ENCODE assay signal across 7 mouse cellular contexts in the genomic region with DNA sequence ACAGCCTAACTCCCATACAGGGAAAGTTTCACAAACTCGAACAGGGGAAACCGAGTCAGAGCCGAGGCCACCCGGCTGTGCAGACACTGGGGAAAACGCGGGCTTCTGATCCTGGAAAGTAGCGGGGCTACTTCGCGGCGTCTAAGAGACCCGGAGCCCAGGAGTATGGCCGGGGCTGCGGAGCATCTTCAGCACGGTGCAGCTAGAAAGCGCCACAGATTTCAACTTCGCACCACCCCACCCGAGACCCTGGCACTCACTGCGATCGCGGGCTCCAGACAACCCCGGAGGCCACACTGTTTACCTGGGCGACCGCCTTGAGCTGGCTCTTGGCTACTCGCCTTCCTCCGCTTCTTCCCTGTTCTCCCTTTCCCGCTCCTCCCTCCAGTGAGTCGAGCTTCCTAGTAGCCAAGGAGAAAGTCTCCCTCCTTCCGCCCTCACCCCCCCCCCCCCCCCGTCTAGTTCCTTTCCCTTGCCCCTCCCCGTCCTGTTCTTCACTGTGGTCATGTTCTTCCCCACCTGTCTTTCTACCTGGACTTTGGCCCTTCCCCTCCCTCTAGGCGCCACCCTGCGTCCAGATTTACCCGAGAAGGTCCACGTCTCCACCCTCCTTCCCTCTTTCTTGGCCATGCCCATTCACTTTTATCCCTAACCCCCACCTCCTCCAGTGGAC. TPM values are rescaled to one million over a fixed set of nuclear protein-coding genes. Genes with fewer than 3 reads are reported as not detected.
DNase-seq lines count a peak whose midpoint lies in the region; ATAC-seq lines count a peak whose summit lies in the region.

B3gnt3 (minus strand) TSS at position 376 of the 673 bp plus-strand sequence.

- peak within 1 kb of the TSS; percentile 52 for H3K4me2 ChIP-seq in lung, embryonic 16.5 days (ENCODE audit: low read depth, low read length)
- H3K4me2 ChIP-seq in forebrain, embryonic 15.5 days (replicated peaks): no peak within 1 kb of the TSS
- H3K4me2 ChIP-seq in liver, embryonic 12.5 days: peak within 1 kb of the TSS; percentile 75
- H3K4me2 ChIP-seq in stomach, embryonic 16.5 days (ENCODE audit: low read depth, low read length): peak within 1 kb of the TSS; percentile 53

- peak; percentile 22; the same call in 1 of the 2 replicates for ATAC-seq in lung, embryonic 16.5 days (ENCODE audit: low read depth)
- no peak for ATAC-seq in forebrain, embryonic 15.5 days (replicated peaks)
- no peak for ATAC-seq in liver, embryonic 12.5 days
- ATAC-seq in stomach, embryonic 16.5 days (ENCODE audit: insufficient read depth, low FRiP score): peak; percentile 59; the same call in 1 of the 2 replicates

- DNase-seq in lung, adult 18-20 months: no peak
- no peak for DNase-seq in urinary bladder, adult 2 months (ENCODE audit: low spot score)
- DNase-seq in cerebellum, adult 18-20 months: no peak

- 13% methylated on average over 32 of the region's 34 CpGs for WGBS in lung, embryonic 16.5 days
- WGBS in forebrain, embryonic 15.5 days: 20% methylated on average over 33 of the region's 34 CpGs
- 13% methylated on average over 32 of the region's 34 CpGs for WGBS in liver, embryonic 12.5 days (ENCODE audit: insufficient replicate concordance)
- 15% methylated on average over 31 of the region's 34 CpGs for WGBS in stomach, embryonic 16.5 days

- peak within 1 kb of the TSS; percentile 56 for H3K9ac ChIP-seq in lung, embryonic 16.5 days (ENCODE audit: low read length)
- H3K9ac ChIP-seq in forebrain, embryonic 15.5 days (replicated peaks): 0 out of 2 replicates have a peak within 1 kb of the TSS, but pooled peaks have one; percentile 7
- peak within 1 kb of the TSS; percentile 65 for H3K9ac ChIP-seq in liver, embryonic 12.5 days
- peak within 1 kb of the TSS; percentile 48 for H3K9ac ChIP-seq in stomach, embryonic 16.5 days (ENCODE audit: low read length)

- H3K9me3 ChIP-seq in lung, embryonic 16.5 days (ENCODE audit: control insufficient read depth, low read length): no peaks in the 10 kb centered on the region
- no peaks in the 10 kb centered on the region for H3K9me3 ChIP-seq in forebrain, embryonic 15.5 days
- H3K9me3 ChIP-seq in liver, embryonic 12.5 days (replicated peaks): no peaks in the 10 kb centered on the region
- no peaks in the 10 kb centered on the region for H3K9me3 ChIP-seq in stomach, embryonic 16.5 days (replicated peaks; ENCODE audit: control insufficient read depth, low read length)

- peak within 1 kb of the TSS; percentile 38 for H3K4me3 ChIP-seq in lung, embryonic 16.5 days (ENCODE audit: low read length)
- no peak within 1 kb of the TSS for H3K4me3 ChIP-seq in forebrain, embryonic 15.5 days
- peak within 1 kb of the TSS; percentile 54 for H3K4me3 ChIP-seq in liver, embryonic 12.5 days
- H3K4me3 ChIP-seq in stomach, embryonic 16.5 days (replicated peaks; ENCODE audit: low read length): peak within 1 kb of the TSS; percentile 46

- H3K4me1 ChIP-seq in lung, embryonic 16.5 days (replicated peaks; ENCODE audit: control insufficient read depth, insufficient read depth, low read length): peaks cover 7% of the 10 kb centered on the region; the same call in 1 of the 2 replicates
- H3K4me1 ChIP-seq in forebrain, embryonic 15.5 days: 0 out of 2 replicates have a peak, but pooled peaks cover 5% of the 10 kb centered on the region
- peaks cover 46% of the 10 kb centered on the region for H3K4me1 ChIP-seq in liver, embryonic 12.5 days
- peaks cover 15% of the 10 kb centered on the region for H3K4me1 ChIP-seq in stomach, embryonic 16.5 days (ENCODE audit: control insufficient read depth, insufficient read depth, low read length)

- H3K27me3 ChIP-seq in lung, embryonic 16.5 days (ENCODE audit: control insufficient read depth, insufficient read depth, low read depth, low read length): peaks cover 31% of the 10 kb centered on the region
- H3K27me3 ChIP-seq in forebrain, embryonic 15.5 days: peaks cover 60% of the 10 kb centered on the region
- H3K27me3 ChIP-seq in liver, embryonic 12.5 days (replicated peaks): peaks cover 86% of the 10 kb centered on the region
- peaks cover 21% of the 10 kb centered on the region for H3K27me3 ChIP-seq in stomach, embryonic 16.5 days (ENCODE audit: control insufficient read depth, insufficient read depth, low read length)

- H3K36me3 ChIP-seq in lung, embryonic 16.5 days (ENCODE audit: control insufficient read depth, insufficient read depth, low read length): no peaks in the 10 kb centered on the region
- no peaks in the 10 kb centered on the region for H3K36me3 ChIP-seq in forebrain, embryonic 15.5 days
- H3K36me3 ChIP-seq in liver, embryonic 12.5 days: no peaks in the 10 kb centered on the region
- H3K36me3 ChIP-seq in stomach, embryonic 16.5 days (ENCODE audit: control insufficient read depth, insufficient read depth, low read length): no peaks in the 10 kb centered on the region

- no peak within 1 kb of the TSS for H3K27ac ChIP-seq in lung, embryonic 16.5 days (ENCODE audit: low read length)
- no peak within 1 kb of the TSS for H3K27ac ChIP-seq in forebrain, embryonic 15.5 days (replicated peaks)
- H3K27ac ChIP-seq in liver, embryonic 12.5 days: peak within 1 kb of the TSS; percentile 86
- peak within 1 kb of the TSS; percentile 77 for H3K27ac ChIP-seq in stomach, embryonic 16.5 days (ENCODE audit: low read length)

RNA-seq across cellular contexts. Expression of gene B3gnt3, which starts in this region (rescaled TPM):
- polyA plus RNA-seq in lung, embryonic 16.5 days (2015; fragmentation: Nextera tagmentation; extraction: Ambion mirVana): 4.4 and 4.6 TPM in 2 replicates
- 0.42 and 0.46 TPM in 2 replicates for polyA plus RNA-seq in forebrain, embryonic 15.5 days (2015; fragmentation: Nextera tagmentation; extraction: Ambion mirVana)
- 3.6 and 4.2 TPM in 2 replicates for polyA plus RNA-seq in liver, embryonic 12.5 days (2016; fragmentation: Nextera tagmentation; extraction: Ambion mirVana)
- 12.2 and 15.0 TPM in 2 replicates for polyA plus RNA-seq in stomach, embryonic 16.5 days (2015; fragmentation: Nextera tagmentation; extraction: Ambion mirVana)
- 4.8 and 7.4 TPM in 2 replicates for polyA plus RNA-seq in urinary bladder, adult 2 months (2012; rRNA removed)

Comparison
In these comparisons a context has a peak if more than half of its experiments do, and no peak if none do; other contexts are left out.
1. ATAC-seq: peak in lung, embryonic 16.5 days (single experiment) and stomach, embryonic 16.5 days (single experiment); none in forebrain, embryonic 15.5 days (single experiment) and liver, embryonic 12.5 days (single experiment).
2. H3K27ac ChIP-seq: peak in liver, embryonic 12.5 days (single experiment) and stomach, embryonic 16.5 days (single experiment); none in lung, embryonic 16.5 days (single experiment) and forebrain, embryonic 15.5 days (single experiment).
3. H3K9ac ChIP-seq: peak in every context shown above with its lines; median percentile 65 in liver, embryonic 12.5 days; 56 in lung, embryonic 16.5 days; 48 in stomach, embryonic 16.5 days; 7 in forebrain, embryonic 15.5 days.